Mouse (Mus musculus) heart, embryonic 11.5 days (tissue): ENCODE measurements at regions not wholly inside any gene's neighbourhood (a gene's known extent, or its start where the extent isn't known, plus 50 kb on each side); places are given as distances from the start of the nearest gene placed in this dataset.

Source experiments
- ATAC-seq: fragments of 200-750 bp; cut with Nextera tagmentation; replicated peaks from 2 replicates; pipeline ENCODE4 v1.8.0; 2017; ENCODE audit warnings: moderate library complexity; ENCODE audit not compliant: insufficient number of reproducible peaks, low FRiP score, low TSS enrichment
- H3K27ac ChIP-seq: fragments of 300-500 bp; sonication (generic); 2 replicates; pipeline ENCODE4 v1.5.1; 2014; ENCODE audit warnings: mild to moderate bottlenecking, low read depth, low read length
- H3K27me3 ChIP-seq: fragments of 300-500 bp; sonication (generic); 2 replicates; pipeline ENCODE4 v1.6.1; 2014; ENCODE audit warnings: mild to moderate bottlenecking, low read length, mixed read lengths; ENCODE audit not compliant: control insufficient read depth, insufficient read depth
- H3K36me3 ChIP-seq: fragments of 300-500 bp; sonication (generic); 2 replicates; pipeline ENCODE4 v1.6.1; 2014; ENCODE audit warnings: mild to moderate bottlenecking, low read length, moderate library complexity, mixed read lengths; ENCODE audit not compliant: control insufficient read depth, insufficient read depth
- H3K4me1 ChIP-seq: fragments of 300-500 bp; sonication (generic); 2 replicates; pipeline ENCODE4 v1.6.1; 2014; ENCODE audit warnings: low read length; ENCODE audit not compliant: control insufficient read depth, insufficient read depth
- H3K4me2 ChIP-seq: fragments of 300-500 bp; sonication (generic); 2 replicates; pipeline ENCODE4 v1.6.1; 2014; ENCODE audit warnings: mild to moderate bottlenecking, moderate library complexity
- H3K4me3 ChIP-seq: fragments of 300-500 bp; sonication (generic); 2 replicates; pipeline ENCODE4 v1.5.1; 2014; ENCODE audit warnings: low read depth, low read length
- H3K9ac ChIP-seq: fragments of 300-500 bp; sonication (generic); 2 replicates; pipeline ENCODE4 v1.6.1; 2014; ENCODE audit warnings: mild to moderate bottlenecking, low read depth, low read length, moderate library complexity
- H3K9me3 ChIP-seq: fragments of 300-500 bp; sonication (generic); replicated peaks from 2 replicates; pipeline ENCODE4 v1.6.1; 2016; ENCODE audit warnings: low read length; ENCODE audit not compliant: control insufficient read depth
- WGBS: fragments of 180-500 bp; shearing (Covaris S2); extraction: QIAGEN DNeasy Blood & Tissue Kit; methylation state at CpG from one replicate; pipeline ENCODE4 v1.1.7; 2014; ENCODE audit not compliant: insufficient replicate concordance; 5-methylcytosine and 5-hydroxymethylcytosine counted together

DNA sequence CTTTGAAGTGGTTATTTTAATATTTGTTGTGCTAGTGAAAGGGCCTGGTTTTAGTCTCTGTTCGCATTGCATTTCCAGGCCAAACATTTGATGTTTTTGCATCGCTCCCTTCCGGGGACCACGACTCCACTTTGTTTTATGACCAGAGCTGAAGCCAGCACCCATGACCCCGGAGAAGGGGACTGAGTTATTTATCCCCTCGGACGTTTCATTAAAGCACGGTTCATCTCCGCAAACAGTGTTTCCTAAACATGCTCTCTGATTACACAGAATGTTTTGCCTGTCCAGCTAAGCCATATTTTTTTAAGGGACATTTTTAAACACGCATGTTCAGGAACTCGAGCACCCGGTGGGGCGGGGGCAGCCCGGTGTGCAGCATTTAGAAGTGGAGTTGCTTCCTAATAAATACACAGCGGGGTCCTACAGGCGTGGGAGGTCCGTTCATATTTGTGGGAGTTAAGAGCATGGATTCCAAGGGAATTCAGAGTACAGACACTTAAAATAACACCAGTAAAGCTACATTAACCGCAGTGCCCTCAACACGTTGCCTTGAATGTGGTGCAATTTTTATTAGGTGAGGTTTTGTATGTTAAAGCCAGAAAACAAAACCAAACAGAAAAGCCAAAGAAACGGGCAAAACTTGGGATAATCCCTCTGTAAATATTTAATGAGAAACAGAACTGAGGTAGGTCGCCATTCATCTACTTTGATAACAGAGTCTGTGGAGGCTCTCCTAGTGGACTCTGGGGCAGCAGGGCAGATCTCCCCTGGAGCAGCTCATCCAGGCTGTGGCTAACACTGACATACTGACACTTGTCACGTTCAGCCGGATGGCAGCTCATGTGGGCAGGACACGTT lies 154.8 kb upstream of the Npvf start:
- Histone ChIP-seq H3K9me3 (no peaks in the 10 kb centered on the region), H3K36me3 (no peaks in the 10 kb centered on the region), H3K4me1 (peaks cover 12% of the 10 kb centered on the region), H3K9ac (peak overlapping the region; percentile 52; the same call in 1 of the 2 replicates), H3K27ac (peak overlapping the region; percentile 46), H3K4me2 (peak overlapping the region; percentile 40), H3K4me3 (no peak overlapping the region), H3K27me3 (no peaks in the 10 kb centered on the region)
- 56% methylated on average over 24 of the region's 24 CpGs for WGBS
- no peak for ATAC-seq

DNA sequence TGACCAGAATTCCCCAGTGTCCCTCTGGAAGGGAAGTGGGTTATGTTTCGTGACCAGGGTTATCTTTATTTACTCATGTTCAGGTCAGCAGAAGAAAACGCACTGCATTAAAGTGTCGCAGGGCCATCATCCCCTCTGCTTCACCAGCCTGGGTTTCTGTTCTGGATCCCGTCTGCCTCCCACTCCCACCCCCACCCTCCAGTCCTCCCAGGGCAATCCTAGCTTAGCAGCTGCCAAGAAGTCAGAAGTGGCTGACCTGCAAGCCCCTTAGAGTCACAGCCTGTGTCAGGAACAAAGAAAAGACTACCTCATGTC lies 155.4 kb upstream of the Npvf start:
- Histone ChIP-seq H3K4me2 (peak overlapping the region; percentile 40), H3K4me3 (no peak overlapping the region), H3K27ac (peak overlapping the region; percentile 46)

DNA sequence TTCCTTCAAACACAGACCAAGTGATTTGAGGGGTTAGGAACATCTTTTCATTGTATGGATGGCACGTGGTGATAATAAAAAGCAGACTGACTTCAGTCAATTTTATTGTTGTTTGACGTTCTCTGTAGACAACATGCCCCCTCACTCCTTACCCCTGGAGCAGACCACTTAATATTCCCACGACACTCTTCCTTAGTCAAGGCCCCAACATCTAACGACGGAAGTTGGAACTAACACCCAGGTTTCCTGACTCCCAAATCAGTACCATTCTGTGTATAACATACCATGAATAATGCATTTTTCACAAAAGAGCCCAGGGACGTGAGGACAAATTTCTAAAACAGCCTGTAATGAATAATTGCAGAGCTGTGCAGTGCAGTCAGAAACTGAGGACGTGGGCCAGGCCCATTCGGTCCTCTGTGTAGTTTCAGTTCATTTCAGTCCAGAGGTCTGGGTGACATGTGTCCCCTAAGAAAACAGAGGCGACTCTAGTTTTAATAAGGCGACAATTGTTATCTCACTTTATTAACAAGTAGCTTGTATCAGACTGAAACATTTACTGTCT lies 160.8 kb upstream of the Npvf start:
- no peak overlapping the region for H3K4me2 ChIP-seq
- H3K9ac ChIP-seq: no peak overlapping the region
- no peaks in the 10 kb centered on the region for H3K4me1 ChIP-seq
- no peak overlapping the region for H3K27ac ChIP-seq
- H3K4me3 ChIP-seq: no peak overlapping the region
- no peak for ATAC-seq
- no peaks in the 10 kb centered on the region for H3K36me3 ChIP-seq
- 77% methylated on average over 10 of the region's 10 CpGs for WGBS
- H3K9me3 ChIP-seq: no peaks in the 10 kb centered on the region
- no peaks in the 10 kb centered on the region for H3K27me3 ChIP-seq

More for the DNA sequence above, 155.4 kb upstream of the Npvf start:
- no peaks in the 10 kb centered on the region for H3K9me3 ChIP-seq
- peaks cover 12% of the 10 kb centered on the region for H3K4me1 ChIP-seq
- ATAC-seq: no peak
- 13% methylated on average over 4 of the region's 4 CpGs for WGBS
- H3K27me3 ChIP-seq: no peaks in the 10 kb centered on the region
- peak overlapping the region; percentile 52; the same call in 1 of the 2 replicates for H3K9ac ChIP-seq
- H3K36me3 ChIP-seq: no peaks in the 10 kb centered on the region

DNA sequence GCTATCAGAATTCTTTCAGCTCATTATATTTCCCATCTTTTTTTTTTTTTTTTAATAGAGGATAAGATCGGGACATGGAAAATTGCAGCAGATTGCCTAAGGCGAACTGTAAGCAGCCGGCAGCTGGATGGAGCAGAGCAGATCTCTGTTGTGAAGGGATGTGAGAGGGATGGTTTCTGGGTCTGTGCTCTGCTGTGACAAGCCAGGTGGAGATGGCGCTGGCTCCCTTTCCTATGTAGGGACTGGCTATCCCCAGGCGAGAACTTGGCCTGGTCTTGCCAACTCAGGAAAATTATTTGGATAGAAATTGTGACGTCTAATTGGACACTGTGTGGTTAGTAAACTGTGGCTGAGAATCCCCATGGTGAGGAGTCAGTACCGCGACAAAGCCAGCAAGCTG lies 161.3 kb upstream of the Npvf start:
- WGBS: 62% methylated on average over 8 of the region's 8 CpGs
- H3K27ac ChIP-seq: no peak overlapping the region
- no peak for ATAC-seq

DNA sequence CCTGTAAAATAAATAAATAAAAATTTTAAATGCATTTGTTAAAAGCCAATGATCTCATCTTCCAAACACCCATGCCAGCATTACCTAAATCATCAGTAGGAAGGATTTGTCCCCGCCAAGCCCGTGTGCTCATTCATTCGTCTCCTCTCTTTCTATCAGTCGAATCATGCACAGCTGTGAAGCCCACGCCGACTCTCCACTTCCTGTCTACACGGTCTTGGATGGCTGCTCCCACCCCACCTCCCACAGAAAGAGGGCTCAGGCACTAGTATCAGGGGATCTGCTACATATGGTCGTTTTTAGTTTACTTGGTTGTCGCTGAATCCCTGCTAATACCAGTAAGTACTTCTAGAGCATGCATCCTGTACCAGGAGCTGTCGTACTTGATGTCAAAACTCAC lies 163.2 kb upstream of the Npvf start:
- no peak overlapping the region for H3K4me2 ChIP-seq
- 67% methylated on average over 10 of the region's 10 CpGs for WGBS
- H3K9ac ChIP-seq: no peak overlapping the region
- H3K4me1 ChIP-seq: peaks cover 5% of the 10 kb centered on the region
- H3K9me3 ChIP-seq: no peaks in the 10 kb centered on the region
- no peak for ATAC-seq
- H3K27ac ChIP-seq: no peak overlapping the region
- H3K4me3 ChIP-seq: no peak overlapping the region
- no peaks in the 10 kb centered on the region for H3K36me3 ChIP-seq
- 0 out of 2 replicates have a peak, but pooled peaks cover under 1% of the 10 kb centered on the region for H3K27me3 ChIP-seq

More for the DNA sequence above, 161.3 kb upstream of the Npvf start:
- Histone ChIP-seq H3K4me3 (no peak overlapping the region), H3K36me3 (no peaks in the 10 kb centered on the region), H3K9me3 (no peaks in the 10 kb centered on the region), H3K4me2 (no peak overlapping the region), H3K4me1 (peaks cover 3% of the 10 kb centered on the region; the same call in 1 of the 2 replicates), H3K9ac (no peak overlapping the region), H3K27me3 (no peaks in the 10 kb centered on the region)

DNA sequence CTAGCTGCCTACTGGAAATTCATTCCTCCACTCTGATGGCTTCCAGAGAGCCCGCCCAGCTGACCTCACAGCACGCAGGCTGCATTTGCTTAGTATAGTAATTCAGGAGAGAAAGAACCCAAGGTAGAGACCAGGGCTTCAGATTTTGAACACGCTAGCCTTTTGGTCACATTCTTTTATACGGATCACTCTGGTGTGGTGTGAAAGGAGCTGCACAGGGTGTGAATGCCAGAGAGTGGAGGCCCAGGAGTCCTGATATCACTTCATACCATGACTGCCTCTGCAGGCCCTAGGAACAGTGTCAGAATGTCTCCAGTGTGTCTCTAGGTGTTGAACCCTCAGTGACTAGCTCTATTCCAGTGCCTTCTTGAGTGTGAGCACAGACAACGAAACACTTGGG lies 164.2 kb upstream of the Npvf start:
- Histone ChIP-seq H3K27ac (no peak overlapping the region), H3K4me2 (no peak overlapping the region), H3K36me3 (no peaks in the 10 kb centered on the region), H3K9me3 (no peaks in the 10 kb centered on the region), H3K4me1 (peaks cover 5% of the 10 kb centered on the region), H3K27me3 (0 out of 2 replicates have a peak, but pooled peaks cover 4% of the 10 kb centered on the region), H3K4me3 (no peak overlapping the region), H3K9ac (no peak overlapping the region)
- 85% methylated on average over 5 of the region's 5 CpGs for WGBS
- no peak for ATAC-seq

DNA sequence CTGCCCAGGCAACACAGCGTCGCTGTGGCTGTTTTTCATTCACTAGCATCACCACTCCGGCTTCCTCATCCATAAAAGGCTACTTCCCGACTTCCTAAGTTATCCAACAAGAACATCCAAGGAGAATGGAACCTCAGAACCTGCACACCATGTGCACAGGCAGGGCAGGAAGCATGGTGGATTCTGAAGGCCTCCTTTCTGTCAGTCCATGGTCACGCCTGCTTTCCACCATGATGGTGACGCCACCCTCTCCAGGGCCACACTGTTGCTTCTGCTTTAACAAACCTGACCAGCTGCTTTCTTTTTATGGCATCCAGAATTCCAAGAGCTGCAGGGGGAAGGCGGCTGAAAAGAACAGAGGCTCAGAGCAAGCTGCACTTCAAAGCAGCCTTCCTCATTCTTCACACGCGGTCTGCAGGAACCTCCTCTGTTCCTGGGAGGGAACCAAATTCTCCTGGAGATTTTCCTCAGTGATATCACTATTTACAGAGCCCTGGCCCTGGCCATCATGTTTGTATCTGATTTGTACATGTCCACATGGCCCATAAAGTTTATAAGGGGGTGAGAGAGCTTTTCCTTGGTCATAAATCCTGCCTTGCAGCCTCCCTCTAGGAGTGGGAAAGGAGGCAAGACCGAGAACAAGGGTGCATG lies 164.8 kb upstream of the Npvf start:
- Histone ChIP-seq H3K27me3 (0 out of 2 replicates have a peak, but pooled peaks cover 4% of the 10 kb centered on the region), H3K27ac (no peak overlapping the region), H3K4me2 (no peak overlapping the region), H3K36me3 (no peaks in the 10 kb centered on the region), H3K9me3 (no peaks in the 10 kb centered on the region), H3K4me3 (no peak overlapping the region), H3K4me1 (peaks cover 9% of the 10 kb centered on the region), H3K9ac (no peak overlapping the region)
- ATAC-seq: no peak
- WGBS: 60% methylated on average over 10 of the region's 10 CpGs

DNA sequence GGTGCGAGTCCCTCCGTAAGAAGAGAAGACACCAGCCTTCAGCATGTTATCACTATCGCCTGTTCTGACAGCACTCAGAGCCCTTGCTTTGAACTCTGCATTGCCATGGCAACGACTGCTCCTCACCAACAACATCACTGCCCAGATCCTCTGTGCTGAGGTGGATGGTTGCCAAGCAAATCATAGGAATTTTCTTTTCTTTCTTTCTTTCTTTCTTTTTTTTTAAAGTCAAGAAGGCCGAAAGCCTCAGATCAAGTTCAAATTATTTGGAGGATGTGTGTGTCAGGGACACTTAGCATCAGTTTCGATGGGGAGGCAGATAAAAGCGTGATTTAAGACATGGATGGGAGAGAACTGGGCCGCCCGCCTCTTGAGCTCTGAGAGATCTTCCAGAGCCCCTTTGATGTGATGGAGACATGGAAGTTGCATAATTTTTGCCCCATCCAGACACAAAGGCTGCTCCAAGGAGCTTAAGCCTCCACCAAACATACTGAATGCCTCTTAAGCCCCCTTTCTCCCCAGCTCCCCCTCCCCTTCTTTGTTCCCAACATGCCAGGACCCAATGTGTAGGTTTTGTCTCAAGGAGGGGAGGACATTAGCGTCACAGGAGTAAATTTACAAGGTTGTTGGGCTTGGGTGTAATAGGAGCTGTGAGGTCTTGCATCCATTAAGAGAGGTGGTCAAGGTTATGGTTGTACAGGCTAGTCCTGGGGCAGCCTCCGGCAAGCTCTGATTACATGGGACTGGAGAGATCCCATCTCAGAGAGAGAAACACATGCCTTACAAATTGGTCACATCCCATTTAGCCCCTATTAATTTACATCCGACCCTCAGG lies 167.4 kb upstream of the Npvf start:
- no peak for ATAC-seq
- Histone ChIP-seq H3K9ac (no peak overlapping the region), H3K27me3 (0 out of 2 replicates have a peak, but pooled peaks cover 4% of the 10 kb centered on the region), H3K36me3 (no peaks in the 10 kb centered on the region), H3K9me3 (no peaks in the 10 kb centered on the region), H3K4me2 (no peak overlapping the region), H3K27ac (0 out of 2 replicates have a peak overlapping the region, but pooled peaks have one; percentile 13), H3K4me1 (peaks cover 9% of the 10 kb centered on the region), H3K4me3 (no peak overlapping the region)
- 55% methylated on average over 12 of the region's 12 CpGs for WGBS
